Mouse (Mus musculus) heart, postnatal 0 days (tissue): ENCODE measurements around the gene Dicer1.

Experiments used
- CTCF ChIP-seq: IDR thresholded peaks from 2 replicates; pipeline ENCODE4 v1.5.1; 2016; ENCODE audit warnings: antibody characterized with exemption, control low read depth, low read depth
- EP300 ChIP-seq: IDR thresholded peaks from 2 replicates; pipeline ENCODE4 v1.6.1; 2016; ENCODE audit warnings: antibody characterized with exemption, low read depth

GRCm38 (mm10) chr12:104655006-104655405, 96.7 kb downstream of the Dicer1 start:
- TF ChIP-seq CTCF (no peak), EP300 (no peak)
